Mouse (Mus musculus): Measurements from ENCODE around the gene Cdk11b.
"Not testable (repeated sequence)": the region's sequence is repeated elsewhere in the genome, so short reads cannot be mapped to it uniquely, and the experiment has no call there.

Gene Cdk11b

DNA sequence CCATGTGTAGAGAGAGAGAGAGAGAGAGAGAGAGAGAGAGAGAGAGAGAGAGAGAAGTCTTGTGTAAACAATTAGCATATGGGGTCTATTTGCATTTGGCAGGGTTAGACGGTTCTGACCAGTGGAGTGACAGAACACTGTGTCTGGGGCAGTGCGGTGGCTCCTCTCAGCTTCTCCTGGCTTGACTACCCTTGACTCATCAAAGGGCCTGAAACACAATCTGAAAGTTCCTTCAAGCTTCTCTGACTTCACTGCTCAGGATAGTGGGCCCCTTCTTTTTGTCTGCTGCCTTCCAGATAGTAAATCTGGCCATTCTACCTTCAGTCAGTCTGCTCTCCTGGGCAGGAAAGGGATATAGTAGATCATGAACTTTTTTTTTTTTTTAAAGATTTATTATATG, 17.8 kb upstream of the Cdk11b start:
- no peak for DNase-seq (ENCODE audit: low read depth)

DNA sequence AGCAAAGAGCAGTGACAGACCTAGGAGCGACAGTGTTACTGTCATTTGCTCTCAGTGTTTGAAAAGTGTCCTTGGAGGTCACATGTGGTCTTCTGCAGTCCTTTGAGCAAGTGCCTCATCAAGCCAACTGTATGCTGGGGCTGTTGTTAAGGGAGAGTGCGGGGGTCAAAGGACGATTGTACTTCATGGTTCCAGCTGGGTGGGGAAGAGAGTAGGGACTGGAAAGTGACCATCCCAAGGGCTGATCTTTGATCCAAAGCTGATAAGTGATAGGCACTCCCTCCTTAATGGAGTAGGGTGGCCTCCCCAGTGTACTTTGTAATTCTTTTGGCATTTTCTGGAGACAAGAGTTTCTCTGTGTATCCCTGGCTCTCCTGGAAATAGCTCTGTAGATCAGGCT, 12.8 kb upstream of the Cdk11b start:
- no peak for DNase-seq (ENCODE audit: low read depth)

DNA sequence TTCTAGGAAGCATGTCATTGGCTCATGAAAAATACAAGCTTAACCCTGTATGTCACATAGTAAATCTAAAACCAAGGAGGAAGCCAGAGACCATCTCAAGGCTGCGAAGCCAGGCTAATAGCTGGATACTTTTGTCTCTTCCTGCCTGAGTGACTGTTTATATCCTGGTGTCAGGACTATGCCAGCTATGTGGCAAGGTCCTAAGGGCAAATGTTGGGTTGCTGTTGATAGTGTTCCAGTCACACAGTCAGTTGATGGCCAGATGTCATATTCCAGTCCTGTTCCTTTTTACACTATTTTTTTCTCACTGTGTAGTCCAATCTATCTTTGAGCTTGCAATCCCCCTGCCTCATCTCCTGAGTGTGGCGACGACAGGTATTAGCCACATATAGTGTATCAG, 11.4 kb upstream of the Cdk11b start:
- DNase-seq (ENCODE audit: low read depth), result no peak

DNA sequence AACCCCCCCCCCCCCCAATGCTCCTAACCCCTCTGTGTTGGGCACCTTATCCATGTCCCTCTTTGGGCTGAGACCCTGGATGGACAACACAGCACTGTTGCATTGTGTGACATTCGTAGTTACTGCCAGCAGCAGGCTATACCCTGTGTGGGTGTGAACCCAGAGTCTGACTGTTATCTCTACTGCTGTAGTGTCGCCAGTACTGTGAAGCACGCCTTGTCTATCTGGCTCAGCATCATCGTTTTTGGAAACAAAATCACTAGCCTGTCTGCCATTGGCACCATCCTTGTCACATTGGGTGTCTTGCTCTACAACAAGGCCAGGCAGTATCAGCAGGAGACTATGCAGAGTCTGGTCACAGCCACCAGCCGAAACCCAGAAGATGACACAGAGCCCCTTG, 6.3 kb upstream of the Cdk11b start:
- DNase-seq (ENCODE audit: low read depth), result no peak

DNA sequence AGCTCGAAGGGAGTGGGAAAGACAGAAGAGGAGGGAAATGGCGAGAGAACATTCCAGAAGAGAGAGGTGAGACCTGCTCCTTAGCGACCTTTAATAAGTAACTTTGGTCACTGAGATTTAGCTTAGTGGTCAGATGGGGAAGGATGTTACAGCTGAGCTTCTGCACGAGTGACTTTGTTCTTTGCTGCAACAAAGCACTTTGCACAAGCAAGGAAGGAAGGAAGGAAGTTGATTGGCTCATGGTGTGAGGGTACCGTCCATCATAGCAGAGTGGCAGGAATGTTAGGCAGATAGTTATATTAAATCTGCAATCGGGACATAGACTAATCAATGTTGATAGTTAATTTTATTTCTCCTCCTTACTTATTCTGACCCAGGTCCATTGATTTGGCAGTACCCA, 5.6 kb downstream of the Cdk11b start:
- DNase-seq (ENCODE audit: low read depth), result peak; percentile 27

DNA sequence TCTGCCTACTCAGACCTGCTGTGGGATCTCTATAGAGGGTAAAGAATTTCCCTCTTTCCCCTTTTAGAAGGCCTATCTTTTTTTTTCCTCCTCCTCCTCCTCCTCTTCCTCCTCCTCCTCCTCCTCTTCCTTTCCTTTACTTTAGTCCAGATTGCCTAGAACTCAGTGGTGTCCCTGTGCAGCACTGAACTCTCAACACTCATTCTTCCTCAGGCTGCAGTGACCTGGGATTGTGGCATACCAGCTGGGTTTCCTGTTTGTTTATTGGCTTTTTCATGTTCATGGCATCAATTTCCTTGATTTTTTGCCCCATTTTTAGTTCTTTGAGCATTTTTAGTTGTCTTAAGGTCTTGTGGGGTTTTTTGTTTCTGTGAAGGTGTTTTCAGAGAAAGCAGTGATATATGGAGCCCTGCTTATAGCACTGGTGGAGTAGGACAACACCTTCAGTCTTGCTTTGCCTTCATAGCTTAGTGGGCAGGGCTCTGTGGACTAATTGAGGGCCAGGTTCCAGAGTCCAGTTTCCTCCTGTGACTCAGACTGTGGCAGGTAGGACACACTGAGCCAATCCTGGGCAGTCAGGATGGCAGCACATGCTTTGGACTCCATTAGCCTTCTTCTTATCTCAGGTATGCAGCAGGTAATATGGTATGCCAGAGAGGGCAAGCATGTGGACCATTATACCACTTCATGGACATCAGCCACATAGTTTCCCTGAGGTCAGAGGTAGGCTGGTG, 11.3 kb downstream of the Cdk11b start:
- no peak for DNase-seq (ENCODE audit: low read depth)

DNA sequence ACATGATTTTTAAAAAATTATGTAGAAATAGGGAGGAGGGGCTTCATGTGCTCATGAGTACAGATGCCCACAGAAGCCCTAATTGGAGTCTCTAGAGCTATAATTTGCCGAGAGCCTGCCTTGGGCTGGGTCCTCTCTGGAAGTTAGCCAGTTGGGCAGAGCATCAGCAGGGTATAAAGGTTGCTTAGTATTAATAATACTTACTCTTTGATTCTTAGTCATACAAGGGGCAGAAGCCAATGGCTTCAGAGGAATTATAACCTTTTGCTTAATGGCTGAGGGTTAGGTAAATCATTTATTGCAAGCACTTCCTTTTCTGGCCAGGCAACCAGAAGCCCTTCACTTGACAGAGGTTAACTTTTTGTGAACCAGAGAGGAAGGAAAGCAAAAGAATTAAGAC, 18.9 kb downstream of the Cdk11b start:
- no peak for DNase-seq (ENCODE audit: low read depth)

DNA sequence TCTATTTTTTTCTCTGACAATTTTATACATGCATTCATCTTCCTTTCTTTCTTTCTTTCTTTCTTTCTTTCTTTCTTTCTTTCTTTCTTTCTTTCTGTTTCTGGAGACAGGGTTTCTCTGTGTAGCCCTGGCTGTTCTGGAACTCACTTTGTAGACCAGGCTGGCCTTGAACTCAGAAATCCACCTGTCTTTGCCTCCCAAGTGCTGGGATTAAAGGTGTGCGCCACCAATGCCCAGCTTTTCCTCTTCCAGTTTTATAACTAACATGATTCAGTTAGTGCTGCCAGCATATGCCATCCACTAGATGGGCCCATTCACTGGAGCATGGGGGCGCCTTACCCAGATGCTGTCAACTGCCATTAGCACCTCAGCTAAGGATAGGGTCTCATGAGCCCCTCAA, 20.7 kb downstream of the Cdk11b start, which contains the start of gene Gm10563:
Gm10563 (minus strand) TSS at position 101 of the 400 bp plus-strand sequence.
- DNase-seq (ENCODE audit: low read depth), result not testable (repeated sequence)

DNA sequence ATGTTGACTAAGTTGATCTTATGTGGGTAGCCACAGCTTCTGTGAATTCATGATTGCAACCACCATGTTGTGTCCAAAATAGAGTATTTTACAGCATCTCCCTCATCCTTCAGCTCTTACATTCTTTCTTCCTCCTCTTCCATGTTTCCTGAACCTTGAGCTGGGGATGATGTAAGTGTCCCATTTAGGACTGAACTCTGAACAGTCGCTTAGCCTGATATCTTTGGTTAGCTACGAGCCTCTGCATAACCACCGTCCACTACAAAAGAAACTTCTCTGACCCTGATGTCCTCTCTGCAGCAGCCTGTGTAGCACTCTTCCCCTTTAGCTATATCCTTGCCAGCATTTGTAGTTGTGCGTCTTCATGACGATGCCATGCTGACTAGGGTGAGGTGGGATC, 21.1 kb downstream of the Cdk11b start:
- no peak for DNase-seq (ENCODE audit: low read depth)

DNA sequence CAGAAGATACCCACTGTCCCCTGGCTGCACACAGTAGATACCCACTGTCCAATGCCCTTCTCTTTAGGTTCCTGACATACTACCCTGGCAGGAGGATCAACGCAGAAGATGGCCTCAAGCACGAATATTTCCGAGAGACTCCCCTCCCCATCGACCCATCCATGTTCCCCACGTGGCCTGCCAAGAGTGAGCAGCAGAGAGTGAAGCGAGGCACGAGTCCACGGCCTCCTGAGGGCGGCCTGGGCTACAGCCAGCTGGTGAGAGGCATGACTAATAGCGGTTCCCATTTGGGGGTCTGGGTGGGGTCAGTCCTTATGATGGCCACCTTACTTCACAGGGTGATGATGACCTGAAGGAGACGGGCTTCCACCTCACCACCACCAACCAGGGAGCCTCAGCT, 24.7 kb downstream of the Cdk11b start:
- DNase-seq (ENCODE audit: low read depth), result no peak

DNA sequence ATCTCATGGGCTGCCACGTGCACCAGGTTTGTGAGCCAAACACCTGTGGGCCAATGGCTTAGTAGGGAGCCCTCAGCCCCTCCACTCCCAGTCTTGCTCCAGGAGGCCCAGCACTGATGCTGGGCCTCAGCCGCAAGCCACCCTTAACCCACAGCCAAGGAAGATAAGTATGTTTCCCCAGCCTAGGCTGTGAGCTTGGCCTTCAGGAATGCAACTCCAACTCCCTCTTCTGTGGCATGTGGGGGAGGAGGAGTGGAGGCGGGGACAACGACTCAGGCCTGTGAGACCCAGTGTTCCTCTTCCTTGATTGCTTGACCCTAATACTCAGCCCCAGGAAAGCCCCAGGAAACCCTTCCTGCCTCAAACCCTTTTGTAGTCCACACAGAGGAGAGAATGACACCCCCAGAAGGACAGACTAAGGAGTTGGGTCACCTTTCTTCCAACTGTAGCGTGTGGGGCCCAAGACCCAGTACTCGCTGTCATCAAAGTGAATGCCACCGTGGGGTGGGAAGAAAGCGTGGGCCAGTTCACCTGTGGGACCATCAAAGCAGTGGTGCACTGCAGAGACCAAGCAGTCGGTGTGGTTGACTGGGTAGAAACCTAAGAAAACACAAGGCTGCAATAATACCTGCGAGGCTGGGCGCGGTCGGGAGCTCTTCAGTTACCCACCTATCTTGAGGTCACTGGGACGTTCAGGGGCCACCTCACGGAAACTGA, 27.1 kb downstream of the Cdk11b start:
- no peak for DNase-seq (ENCODE audit: low read depth)

DNA sequence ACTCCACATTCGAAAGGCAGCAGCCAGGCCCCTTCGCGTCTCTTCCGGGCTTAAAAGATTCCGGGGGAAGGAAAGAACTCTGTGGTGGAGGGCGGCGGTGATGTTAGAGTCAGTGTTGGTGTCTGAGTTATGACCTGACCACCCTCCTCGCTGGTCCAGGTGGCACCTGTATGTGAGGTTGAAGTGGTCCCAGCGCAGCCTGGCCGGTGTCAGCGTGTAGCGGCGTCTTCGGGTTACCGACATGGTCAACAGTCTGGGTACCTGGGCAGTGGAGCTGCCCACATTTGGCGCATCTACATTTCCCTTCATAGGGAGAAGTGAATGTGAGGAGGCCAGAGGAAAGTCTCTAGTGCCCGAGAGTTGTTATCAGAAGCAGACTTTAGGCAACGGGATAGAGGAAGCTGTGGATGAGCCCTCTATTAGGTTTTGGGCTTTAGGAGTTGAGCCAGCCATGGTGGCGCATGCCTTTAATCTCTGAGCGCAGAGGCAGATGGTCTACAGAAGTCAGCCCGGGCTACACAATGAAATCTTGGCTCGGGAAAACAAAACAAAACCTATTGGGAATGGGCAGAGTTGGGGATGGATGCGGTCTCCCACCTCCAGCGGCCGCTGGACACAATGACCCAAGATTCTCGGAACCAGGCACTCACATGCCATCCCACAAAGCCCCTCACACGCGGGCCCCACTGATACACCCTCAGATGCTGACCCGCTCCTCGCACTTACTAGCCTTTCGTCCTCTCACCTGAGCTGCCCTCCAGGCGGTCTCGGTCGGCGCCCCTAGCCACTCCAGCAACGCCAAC, 27.8 kb downstream of the Cdk11b start:
- no peak for DNase-seq (ENCODE audit: low read depth)

DNA sequence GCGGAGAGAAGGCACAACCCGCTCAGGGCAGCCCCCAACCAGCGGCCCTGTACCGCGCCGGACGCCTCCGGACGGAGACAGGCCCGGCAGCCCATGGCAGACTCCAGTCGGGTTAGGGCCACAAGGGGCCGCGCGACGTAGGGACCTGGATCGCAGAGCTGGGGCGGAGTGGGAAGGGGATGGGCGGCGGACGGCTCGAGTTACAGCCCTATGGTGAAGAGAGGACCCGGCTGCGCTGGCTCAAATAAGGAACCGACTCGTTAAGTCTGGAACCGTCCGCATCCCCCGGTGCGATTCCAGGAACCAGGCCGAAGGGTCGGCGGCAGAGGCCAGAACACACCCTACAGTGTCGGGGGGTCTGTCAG, 28.4 kb downstream of the Cdk11b start, which contains the start of gene Mmp23:
Mmp23 (minus strand) TSS at position 299 of the 365 bp plus-strand sequence.
- DNase-seq (ENCODE audit: low read depth), result no peak

DNA sequence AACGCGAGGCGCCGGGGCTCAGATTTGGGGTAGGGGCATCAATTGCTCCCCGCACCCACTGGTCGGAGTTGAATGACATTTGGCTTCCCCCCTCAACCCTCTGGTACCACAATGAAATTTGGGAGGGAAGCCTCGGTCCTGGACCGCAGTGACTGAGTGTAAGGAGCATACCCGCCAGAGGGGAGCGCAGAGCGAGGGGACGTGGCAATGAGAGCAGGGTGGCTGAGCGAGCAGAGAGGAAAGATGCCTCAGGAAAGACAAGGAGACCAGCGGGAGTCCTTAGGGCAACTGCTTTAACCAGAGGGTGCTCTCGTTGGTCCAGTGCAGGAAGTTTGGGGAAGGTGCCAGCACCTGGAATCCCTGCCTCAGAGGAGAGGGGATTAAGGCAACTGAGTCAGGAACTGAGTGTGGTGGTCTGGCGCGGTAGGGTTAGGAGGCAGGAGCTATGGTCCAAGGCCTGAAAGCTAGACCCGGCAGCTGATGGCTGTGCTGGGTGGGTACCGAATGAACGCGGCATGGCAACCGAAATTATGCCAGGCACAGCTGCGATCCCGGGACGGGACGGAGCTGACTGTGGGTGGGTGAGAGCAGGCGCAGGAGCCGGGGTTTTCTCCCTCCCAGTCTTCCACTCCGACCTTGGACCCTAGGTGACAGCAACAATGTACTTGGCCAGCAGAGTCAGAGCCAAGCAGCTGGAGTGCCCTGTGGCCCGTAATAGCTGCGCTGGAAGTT, 29.0 kb downstream of the Cdk11b start:
- no peak for DNase-seq (ENCODE audit: low read depth)

DNA sequence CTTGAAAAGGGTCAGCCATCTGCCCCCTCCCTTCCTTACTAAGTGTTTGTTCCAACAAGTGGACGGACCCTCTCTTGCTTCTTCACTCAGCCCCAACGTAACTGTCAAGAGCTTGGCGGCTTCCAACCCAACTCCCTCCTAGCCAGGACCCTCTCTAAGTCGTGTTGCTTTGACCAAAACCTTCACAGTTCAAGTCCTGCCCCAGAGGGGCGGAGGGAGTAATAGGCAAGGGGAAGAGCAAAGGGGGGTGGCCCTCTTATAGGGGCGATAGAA, 29.5 kb downstream of the Cdk11b start:
- DNase-seq (ENCODE audit: low read depth), result no peak

DNA sequence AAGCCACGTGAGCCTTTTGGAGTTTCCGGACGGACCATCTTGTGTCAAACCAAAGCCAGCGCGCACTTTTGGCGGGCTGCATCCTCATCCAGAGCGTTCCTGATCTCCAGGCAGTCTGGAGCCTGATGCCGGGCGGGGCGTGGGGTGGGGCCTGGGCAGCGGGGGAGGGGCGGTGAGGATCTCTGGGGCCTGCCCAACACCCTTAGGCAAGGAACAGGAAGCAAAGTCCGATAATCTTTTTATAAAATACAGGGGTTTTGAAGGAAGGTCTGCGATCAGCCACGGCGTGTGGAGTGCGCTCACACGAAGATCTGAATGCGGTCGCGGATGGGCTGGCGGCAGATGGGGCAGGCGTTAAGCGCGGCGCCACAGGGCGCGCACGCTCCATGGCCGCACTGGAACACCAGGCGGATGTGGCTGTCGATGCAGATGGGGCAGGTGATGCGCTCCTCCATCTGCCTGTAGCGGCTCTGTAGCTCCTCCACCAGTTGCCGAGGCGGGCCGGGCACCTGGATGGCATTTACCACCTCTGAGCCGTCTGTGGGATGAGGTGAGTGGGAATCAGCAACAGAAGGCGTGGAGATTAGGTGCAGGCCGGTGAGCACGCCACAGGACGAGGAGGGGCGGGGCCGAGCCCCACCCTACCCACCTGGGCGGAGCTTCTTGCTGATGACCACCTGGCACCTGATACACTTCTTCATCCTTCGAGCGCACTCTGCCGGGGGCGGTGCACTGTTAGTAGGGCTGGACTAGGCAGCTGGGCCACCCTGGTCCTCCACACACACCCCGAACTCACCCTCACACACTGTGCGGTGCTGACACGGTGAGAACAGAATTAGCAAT, 30.0 kb downstream of the Cdk11b start:
- no peak for DNase-seq (ENCODE audit: low read depth)

DNA sequence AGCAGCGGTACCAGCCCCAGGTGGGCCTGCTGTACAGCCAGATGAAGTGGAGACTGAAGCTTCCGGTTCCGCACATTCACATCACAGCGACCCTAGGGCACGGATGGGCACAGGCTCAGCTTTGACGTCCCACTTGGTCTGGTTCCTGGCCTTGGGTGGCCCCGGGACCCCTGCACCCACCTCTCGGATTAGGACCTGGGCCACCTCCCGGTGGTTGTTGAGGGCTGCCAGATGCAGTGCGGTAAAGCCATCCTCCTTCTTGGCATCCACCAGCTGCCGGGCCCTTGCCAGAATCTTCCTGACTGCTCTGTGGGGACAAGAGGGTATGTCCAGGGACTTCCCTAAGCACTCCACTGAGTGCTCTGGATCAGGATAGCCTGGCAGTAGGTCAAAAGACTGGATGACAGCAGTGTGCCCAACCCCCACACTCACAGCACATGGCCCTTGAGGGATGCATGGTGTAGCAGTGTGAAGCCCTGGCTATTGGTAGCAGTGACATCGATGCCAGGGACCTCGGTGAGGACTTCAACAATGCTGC, 31.6 kb downstream of the Cdk11b start:
- DNase-seq (ENCODE audit: low read depth), result no peak

DNA sequence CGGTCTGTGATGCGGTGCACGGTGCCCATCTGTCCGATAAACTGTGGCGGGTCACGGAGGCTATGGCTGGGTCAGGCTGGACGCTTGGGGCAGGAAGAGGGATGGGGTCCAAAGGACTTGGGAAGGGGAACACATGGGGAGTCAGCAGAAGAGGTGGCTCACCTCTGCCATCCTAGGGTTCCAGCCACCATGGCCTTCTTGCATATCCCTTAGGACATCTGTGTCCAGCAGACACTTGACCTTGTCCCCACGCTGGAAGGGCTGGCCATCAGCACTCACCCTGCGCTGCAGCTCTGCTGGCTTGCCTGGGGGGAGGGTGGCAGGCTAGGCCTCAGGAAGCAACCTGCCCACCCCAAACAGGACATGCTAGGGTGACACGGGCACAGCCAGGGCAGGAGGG, 34.3 kb downstream of the Cdk11b start:
- no peak for DNase-seq (ENCODE audit: low read depth)

DNA sequence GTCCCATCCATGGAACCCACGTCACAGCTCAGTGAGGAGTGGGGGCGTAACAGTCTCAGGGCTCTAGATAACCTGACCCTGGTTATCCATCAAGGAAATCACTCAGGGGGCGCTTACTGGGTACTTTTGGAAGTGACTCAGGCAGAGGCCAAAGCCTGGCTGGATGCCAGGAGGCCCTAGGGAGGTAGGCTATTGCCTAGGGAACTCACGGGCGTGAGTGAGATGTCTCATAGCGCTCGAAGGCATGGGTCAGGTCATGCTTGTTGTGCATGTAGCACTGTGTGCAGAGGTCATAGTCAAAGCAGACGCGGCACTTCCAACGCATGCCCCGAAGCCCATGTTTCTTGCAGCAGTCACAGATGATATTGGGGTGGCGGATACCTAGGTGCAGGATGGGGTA, 36.0 kb downstream of the Cdk11b start:
- DNase-seq (ENCODE audit: low read depth), result peak; percentile 66

DNA sequence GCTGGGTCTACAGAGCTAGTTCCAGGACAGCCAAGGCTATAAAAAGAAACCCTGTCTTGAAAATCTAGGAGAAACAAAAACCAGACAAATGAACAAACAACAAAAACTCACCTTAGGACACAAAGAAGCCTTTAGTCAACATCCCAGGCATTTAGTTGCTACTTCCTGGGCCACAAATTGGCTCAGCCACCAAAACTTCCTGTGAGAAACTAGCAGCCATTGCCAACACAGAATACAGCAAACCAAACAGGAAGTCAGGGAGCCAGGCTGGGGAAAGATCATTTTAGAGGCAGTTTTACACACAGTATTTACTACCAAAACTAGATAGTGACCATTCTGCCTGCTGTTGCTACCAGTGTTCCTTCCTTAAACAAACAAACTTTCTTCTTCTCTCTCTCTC, 42.2 kb downstream of the Cdk11b start:
- peak; percentile 53 for DNase-seq (ENCODE audit: low read depth)
